Mouse (Mus musculus): ENCODE measurements around the gene Aldh3b1. TPM values are rescaled to one million over a fixed set of nuclear protein-coding genes. Genes with fewer than 3 reads are reported as not detected.
A peak's percentile ranks its signal among the peaks of the same experiment; 100 is the strongest.

Gene Aldh3b1
- total and polyA plus RNA-seq, 2 experiments: 3.3 to 4.0 TPM

GRCm38 (mm10) chr19:3927989-3928388, 1.6 kb downstream of the Aldh3b1 start:
- Histone ChIP-seq H3K27ac (replicated peaks; ENCODE audit: insufficient read depth, low read depth, low read length) (no peak overlapping the region), H3K79me2 (ENCODE audit: control insufficient read depth, insufficient read depth, low read length) (no peaks in the 10 kb centered on the region), H3K36me3 (ENCODE audit: control insufficient read depth, insufficient read depth, low read length) (no peaks in the 10 kb centered on the region), H3K4me1 (ENCODE audit: control insufficient read depth, insufficient read depth, low read length) (peaks cover 10% of the 10 kb centered on the region; the same call in 1 of the 2 replicates), H3K27me3 (ENCODE audit: control insufficient read depth, insufficient read depth, low read length) (no peaks in the 10 kb centered on the region), H3K4me3 (ENCODE audit: insufficient read depth, low read depth, low read length) (no peak overlapping the region), H3K9ac (ENCODE audit: low read depth, low read length) (no peak overlapping the region)
- DNase-seq (ENCODE audit: extremely low read depth, low read depth, low spot score): no peak
- 92% methylated on average over 4 of the region's 4 CpGs for WGBS
- TF ChIP-seq CTCF (IDR thresholded peaks at IDR 0.05; ENCODE audit: low read depth, low read length) (no peak), POLR2A (IDR thresholded peaks at IDR 0.05; ENCODE audit: extremely low read depth, insufficient read depth, low read length) (no peak)

GRCm38 (mm10) chr19:3926685-3927084, 2.9 kb downstream of the Aldh3b1 start:
- no peak overlapping the region for H3K9ac ChIP-seq (ENCODE audit: low read depth, low read length)
- H3K4me1 ChIP-seq (ENCODE audit: control insufficient read depth, insufficient read depth, low read length): peaks cover 10% of the 10 kb centered on the region; the same call in 1 of the 2 replicates
- TF ChIP-seq CTCF (IDR thresholded peaks at IDR 0.05; ENCODE audit: low read depth, low read length): no peak
- no peak for TF ChIP-seq POLR2A (IDR thresholded peaks at IDR 0.05; ENCODE audit: extremely low read depth, insufficient read depth, low read length)
- H3K36me3 ChIP-seq (ENCODE audit: control insufficient read depth, insufficient read depth, low read length): no peaks in the 10 kb centered on the region
- 85% methylated on average over 6 of the region's 6 CpGs for WGBS
- no peaks in the 10 kb centered on the region for H3K27me3 ChIP-seq (ENCODE audit: control insufficient read depth, insufficient read depth, low read length)
- no peaks in the 10 kb centered on the region for H3K79me2 ChIP-seq (ENCODE audit: control insufficient read depth, insufficient read depth, low read length)
- no peak overlapping the region for H3K4me3 ChIP-seq (ENCODE audit: insufficient read depth, low read depth, low read length)
- DNase-seq (ENCODE audit: extremely low read depth, low read depth, low spot score): no peak
- no peak overlapping the region for H3K27ac ChIP-seq (replicated peaks; ENCODE audit: insufficient read depth, low read depth, low read length)

DNA sequence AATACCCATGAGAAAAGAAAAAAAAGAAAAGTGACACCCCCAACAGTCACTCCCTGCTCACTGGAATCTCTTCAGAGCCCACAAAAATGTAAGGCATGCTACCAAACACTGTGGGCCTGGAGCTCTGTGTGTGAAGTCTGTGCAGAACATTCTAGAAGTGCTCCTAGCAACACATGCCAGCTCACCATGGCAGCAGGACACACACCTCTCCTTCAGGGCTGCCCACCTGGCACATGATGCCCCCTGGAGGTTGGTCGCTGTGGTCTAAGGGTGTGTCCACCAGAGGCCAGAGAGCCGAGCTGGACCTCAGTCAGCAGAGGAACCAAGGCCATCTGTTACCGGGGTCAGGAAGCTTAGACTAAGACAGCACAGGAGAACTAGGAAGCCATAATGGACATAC, 3.3 kb downstream of the Aldh3b1 start:
- WGBS: 75% methylated on average over 3 of the region's 3 CpGs
- Histone ChIP-seq H3K79me2 (ENCODE audit: control insufficient read depth, insufficient read depth, low read length) (no peaks in the 10 kb centered on the region), H3K36me3 (ENCODE audit: control insufficient read depth, insufficient read depth, low read length) (no peaks in the 10 kb centered on the region), H3K27me3 (ENCODE audit: control insufficient read depth, insufficient read depth, low read length) (no peaks in the 10 kb centered on the region), H3K4me1 (ENCODE audit: control insufficient read depth, insufficient read depth, low read length) (peaks cover 10% of the 10 kb centered on the region; the same call in 1 of the 2 replicates), H3K4me3 (ENCODE audit: insufficient read depth, low read depth, low read length) (no peak overlapping the region), H3K9ac (ENCODE audit: low read depth, low read length) (no peak overlapping the region), H3K27ac (replicated peaks; ENCODE audit: insufficient read depth, low read depth, low read length) (no peak overlapping the region)
- DNase-seq (ENCODE audit: extremely low read depth, low read depth, low spot score): no peak
- TF ChIP-seq POLR2A (IDR thresholded peaks at IDR 0.05; ENCODE audit: extremely low read depth, insufficient read depth, low read length): no peak
- no peak for TF ChIP-seq CTCF (IDR thresholded peaks at IDR 0.05; ENCODE audit: low read depth, low read length)

GRCm38 (mm10) chr19:3925859-3926258, 3.7 kb downstream of the Aldh3b1 start:
- TF ChIP-seq CTCF (IDR thresholded peaks at IDR 0.05; ENCODE audit: low read depth, low read length) (no peak), POLR2A (IDR thresholded peaks at IDR 0.05; ENCODE audit: extremely low read depth, insufficient read depth, low read length) (no peak)
- peaks cover 10% of the 10 kb centered on the region; the same call in 1 of the 2 replicates for H3K4me1 ChIP-seq (ENCODE audit: control insufficient read depth, insufficient read depth, low read length)
- WGBS: 97% methylated on average over 6 of the region's 6 CpGs

GRCm38 (mm10) chr19:3924868-3925267, 4.7 kb downstream of the Aldh3b1 start:
- no peak for TF ChIP-seq CTCF (IDR thresholded peaks at IDR 0.05; ENCODE audit: low read depth, low read length)
- no peak for TF ChIP-seq POLR2A (IDR thresholded peaks at IDR 0.05; ENCODE audit: extremely low read depth, insufficient read depth, low read length)
- H3K4me3 ChIP-seq (ENCODE audit: insufficient read depth, low read depth, low read length): no peak overlapping the region
- H3K36me3 ChIP-seq (ENCODE audit: control insufficient read depth, insufficient read depth, low read length): no peaks in the 10 kb centered on the region
- H3K9ac ChIP-seq (ENCODE audit: low read depth, low read length): no peak overlapping the region
- peaks cover 6% of the 10 kb centered on the region; the same call in 1 of the 2 replicates for H3K4me1 ChIP-seq (ENCODE audit: control insufficient read depth, insufficient read depth, low read length)
- DNase-seq (ENCODE audit: extremely low read depth, low read depth, low spot score): peak; percentile 79
- no peak overlapping the region for H3K27ac ChIP-seq (replicated peaks; ENCODE audit: insufficient read depth, low read depth, low read length)
- 56% methylated on average over 7 of the region's 7 CpGs for WGBS
- no peaks in the 10 kb centered on the region for H3K79me2 ChIP-seq (ENCODE audit: control insufficient read depth, insufficient read depth, low read length)
- no peaks in the 10 kb centered on the region for H3K27me3 ChIP-seq (ENCODE audit: control insufficient read depth, insufficient read depth, low read length)

More at GRCm38 (mm10) chr19:3925859-3926258, 3.7 kb downstream of the Aldh3b1 start:
- no peaks in the 10 kb centered on the region for H3K79me2 ChIP-seq (ENCODE audit: control insufficient read depth, insufficient read depth, low read length)
- no peak overlapping the region for H3K9ac ChIP-seq (ENCODE audit: low read depth, low read length)
- H3K4me3 ChIP-seq (ENCODE audit: insufficient read depth, low read depth, low read length): no peak overlapping the region
- no peaks in the 10 kb centered on the region for H3K36me3 ChIP-seq (ENCODE audit: control insufficient read depth, insufficient read depth, low read length)
- no peak for DNase-seq (ENCODE audit: extremely low read depth, low read depth, low spot score)
- no peaks in the 10 kb centered on the region for H3K27me3 ChIP-seq (ENCODE audit: control insufficient read depth, insufficient read depth, low read length)
- H3K27ac ChIP-seq (replicated peaks; ENCODE audit: insufficient read depth, low read depth, low read length): no peak overlapping the region

GRCm38 (mm10) chr19:3924190-3924589, 5.4 kb downstream of the Aldh3b1 start:
- Histone ChIP-seq H3K27ac (replicated peaks; ENCODE audit: insufficient read depth, low read depth, low read length) (no peak overlapping the region; the same call in 1 of the 2 replicates), H3K4me3 (ENCODE audit: insufficient read depth, low read depth, low read length) (no peak overlapping the region), H3K27me3 (ENCODE audit: control insufficient read depth, insufficient read depth, low read length) (no peaks in the 10 kb centered on the region), H3K36me3 (ENCODE audit: control insufficient read depth, insufficient read depth, low read length) (no peaks in the 10 kb centered on the region), H3K9ac (ENCODE audit: low read depth, low read length) (no peak overlapping the region), H3K4me1 (ENCODE audit: control insufficient read depth, insufficient read depth, low read length) (peaks cover 2% of the 10 kb centered on the region; the same call in 1 of the 2 replicates), H3K79me2 (ENCODE audit: control insufficient read depth, insufficient read depth, low read length) (no peaks in the 10 kb centered on the region)
- WGBS: 79% methylated on average over 8 of the region's 8 CpGs
- no peak for DNase-seq (ENCODE audit: extremely low read depth, low read depth, low spot score)
- no peak for TF ChIP-seq POLR2A (IDR thresholded peaks at IDR 0.05; ENCODE audit: extremely low read depth, insufficient read depth, low read length)
- no peak for TF ChIP-seq CTCF (IDR thresholded peaks at IDR 0.05; ENCODE audit: low read depth, low read length)
